Mouse (Mus musculus): ENCODE data around the gene Akap6.
"Not testable (repeated sequence)": the region's sequence is repeated elsewhere in the genome, so short reads cannot be mapped to it uniquely, and the experiment has no call there.

The Akap6 gene

DNA sequence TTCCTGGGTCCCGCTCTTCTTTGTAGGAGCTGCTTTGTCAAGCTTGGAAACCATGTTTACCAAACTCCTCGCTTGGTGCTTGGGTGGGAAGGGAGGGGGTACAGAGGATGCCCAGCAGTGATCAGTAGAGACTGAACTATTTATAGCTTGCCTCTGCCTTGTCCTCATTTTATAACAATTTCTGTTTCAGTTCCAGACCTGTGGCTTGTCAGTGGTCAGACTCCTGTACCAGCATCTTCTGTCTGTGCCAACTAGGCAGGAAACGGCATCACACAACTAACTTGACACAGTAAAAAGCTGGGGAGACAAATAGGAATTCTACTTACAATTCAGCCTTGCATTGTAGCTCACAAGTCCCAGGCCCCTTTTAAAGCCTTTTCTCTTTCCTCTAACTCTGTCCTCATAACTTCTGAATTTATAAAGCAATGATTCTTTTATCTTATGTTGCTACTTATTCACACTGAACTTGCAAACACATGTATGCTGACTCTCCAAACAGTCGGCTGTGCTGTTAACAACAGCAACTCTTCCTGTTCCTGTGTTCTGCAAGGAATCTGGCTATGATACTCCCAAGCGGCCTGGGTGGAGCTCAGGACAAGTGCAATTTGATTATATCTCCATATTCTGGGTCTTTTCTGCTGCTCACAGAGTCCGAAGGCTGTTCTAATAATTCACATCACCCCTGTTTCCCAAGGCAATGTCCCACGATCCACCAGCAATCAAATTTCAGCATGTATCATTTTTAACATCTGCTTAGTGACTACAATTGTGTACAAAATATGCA, 12.9 kb downstream of the Akap6 start:
- DNase-seq, result no peak

DNA sequence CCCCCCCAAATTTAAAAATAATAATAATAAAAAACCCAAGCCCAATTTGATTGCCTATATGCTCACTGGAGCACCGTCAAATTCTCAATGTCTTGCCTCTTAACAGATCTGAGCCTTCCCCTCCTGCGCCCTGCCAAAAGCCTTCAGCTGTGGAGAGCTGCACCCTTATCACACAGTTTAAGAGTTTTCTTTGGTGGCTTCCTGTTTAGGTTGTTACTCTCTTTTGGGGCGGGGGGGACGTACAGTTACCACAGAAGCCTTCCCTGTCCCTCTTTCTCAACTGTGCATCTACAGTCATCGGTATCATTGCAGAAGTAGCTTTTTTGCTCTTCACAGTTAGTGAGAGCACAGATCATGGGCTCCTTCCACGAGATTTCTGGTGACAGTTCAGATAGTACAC, 19.2 kb downstream of the Akap6 start:
- no peak for DNase-seq

DNA sequence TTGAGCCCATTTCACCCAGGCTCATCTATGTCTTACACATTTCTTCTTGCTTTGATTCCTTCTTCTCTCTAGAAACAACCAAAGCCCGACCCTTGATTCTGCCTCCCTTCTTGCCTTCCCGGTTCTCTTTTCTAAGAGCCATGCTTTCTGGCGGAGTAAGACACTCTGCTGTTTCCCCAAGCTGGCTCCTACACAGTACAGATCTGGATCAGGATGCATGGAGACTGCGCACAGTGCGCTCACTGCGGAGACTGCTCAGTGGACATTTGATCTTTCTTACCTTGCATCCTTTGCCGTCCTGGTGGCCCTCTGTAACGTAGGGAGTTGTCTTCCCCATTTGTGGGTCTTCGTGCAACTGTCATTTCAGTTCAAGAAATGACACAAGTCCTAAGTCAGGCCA, 20.0 kb downstream of the Akap6 start:
- no peak for DNase-seq

DNA sequence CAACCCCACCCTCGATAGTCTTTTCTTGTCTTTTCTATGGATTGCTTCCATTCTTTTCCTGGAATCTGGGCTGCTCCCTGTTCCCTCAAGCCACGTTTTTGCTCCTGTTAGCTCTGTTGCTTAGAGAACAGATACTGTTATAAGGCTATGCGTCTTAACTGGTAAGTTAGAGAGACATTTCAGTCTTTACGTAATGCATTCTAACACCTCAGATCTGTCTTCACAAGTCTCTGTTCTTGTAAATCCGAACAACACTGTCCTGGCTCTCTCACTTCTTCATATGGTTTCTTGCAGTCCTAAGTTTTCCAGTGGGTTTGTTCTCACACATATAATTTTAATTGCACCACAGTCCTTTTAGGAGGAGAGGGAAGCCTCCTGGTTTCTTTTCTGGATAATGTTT, 20.5 kb downstream of the Akap6 start:
- no peak for DNase-seq

DNA sequence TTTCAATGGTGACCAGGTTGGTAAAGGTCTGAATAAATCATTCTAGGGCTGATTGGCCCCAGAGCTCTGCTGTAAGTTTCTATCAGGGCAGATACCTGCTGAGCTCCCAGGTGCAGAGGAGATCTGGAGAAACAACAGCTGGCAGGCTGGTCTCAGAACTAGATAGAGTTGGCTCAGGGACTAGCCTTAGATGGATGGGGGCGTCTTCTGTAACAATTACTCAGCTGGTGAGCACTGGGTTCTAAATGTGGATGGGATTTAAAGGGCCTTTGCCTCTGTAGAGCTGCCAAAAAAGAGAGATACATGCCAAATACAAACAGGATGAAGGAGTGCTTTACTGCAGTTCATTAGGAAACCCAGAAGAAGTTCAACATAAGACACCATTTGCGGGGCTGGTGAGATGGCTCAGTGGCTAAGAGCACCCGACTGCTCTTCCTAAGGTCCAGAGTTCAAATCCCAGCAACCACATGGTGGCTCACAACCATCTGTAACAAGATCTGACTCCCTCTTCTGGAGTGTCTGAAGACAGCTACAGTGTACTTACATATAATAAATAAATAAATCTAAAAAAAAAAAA, 24.9 kb downstream of the Akap6 start:
- DNase-seq, result not testable (repeated sequence)

DNA sequence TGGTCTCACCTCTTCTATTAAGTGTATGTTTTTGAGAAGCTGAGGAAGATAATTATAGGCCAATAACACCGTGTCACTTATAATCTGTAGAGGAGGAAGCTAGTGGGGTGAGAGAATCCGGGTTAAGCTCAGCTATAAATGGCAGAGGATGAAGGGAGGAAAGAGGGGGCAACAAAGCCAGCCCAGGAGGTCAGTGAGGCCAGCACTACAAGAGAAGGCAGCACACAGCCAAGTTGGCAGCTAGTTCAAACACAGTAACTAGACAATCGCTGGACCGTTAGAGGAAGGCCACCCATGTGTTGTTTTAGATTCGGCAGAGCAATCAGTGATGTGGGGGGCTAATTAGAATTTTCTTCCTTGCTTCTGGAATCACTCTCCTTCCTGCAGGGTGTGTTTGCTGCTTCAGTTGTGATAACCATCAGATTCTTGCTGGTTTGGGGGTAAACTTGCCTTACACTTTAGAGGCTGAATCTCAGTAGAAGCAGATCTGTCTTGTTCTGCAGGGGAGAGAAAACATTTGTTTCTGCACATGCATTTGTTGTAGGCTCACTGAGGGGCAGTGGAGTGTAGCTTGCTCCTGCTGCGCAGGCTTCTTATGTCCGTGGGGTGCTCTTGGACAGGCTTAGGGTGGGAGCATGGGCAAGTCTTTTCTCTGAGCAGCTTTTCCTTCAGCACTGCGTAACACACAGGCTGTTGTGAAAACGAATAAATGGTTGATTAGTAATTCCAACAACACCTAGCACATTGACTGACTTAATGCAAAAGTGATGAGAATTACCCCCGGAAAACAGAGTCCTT, 27.4 kb downstream of the Akap6 start:
- no peak for DNase-seq

DNA sequence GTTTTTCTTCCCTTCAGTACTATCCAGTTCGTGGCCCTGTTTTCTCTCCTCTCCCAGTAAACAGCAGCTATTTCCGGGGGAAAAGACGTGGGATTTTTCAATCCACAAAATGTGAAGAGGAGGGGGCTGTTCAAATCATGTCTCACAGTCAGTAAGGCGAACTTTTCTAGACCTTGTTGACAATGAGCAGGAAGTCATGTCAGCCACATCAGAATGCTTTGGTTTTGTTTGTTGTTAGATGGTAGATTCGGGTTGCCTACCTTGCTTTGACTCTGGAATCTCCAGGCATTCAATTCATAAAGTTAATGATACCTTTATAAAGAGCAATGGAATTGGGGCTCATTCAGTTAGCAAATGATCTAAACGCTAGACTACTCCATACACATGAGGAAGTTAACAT, 30.2 kb downstream of the Akap6 start:
- no peak for DNase-seq

DNA sequence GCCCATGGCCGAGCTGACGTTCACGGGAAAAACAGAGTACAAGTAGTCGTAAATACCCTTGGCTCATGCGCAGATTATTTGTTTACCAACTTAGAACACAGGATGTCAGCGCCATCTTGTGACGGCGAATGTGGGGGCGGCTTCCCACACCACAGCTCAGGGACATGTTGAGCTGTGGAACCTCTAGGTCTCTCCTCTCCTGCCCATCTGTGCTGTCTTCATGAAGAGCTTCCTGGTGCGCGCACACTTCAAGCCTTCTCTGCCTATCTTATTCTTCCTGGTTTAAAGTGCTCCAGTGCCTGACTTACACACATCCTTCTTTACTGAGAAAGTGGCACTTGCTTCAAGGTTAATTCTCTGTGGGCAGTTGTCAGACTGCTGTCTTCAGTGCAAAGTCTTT, 36.0 kb downstream of the Akap6 start:
- DNase-seq, result not testable (repeated sequence)

DNA sequence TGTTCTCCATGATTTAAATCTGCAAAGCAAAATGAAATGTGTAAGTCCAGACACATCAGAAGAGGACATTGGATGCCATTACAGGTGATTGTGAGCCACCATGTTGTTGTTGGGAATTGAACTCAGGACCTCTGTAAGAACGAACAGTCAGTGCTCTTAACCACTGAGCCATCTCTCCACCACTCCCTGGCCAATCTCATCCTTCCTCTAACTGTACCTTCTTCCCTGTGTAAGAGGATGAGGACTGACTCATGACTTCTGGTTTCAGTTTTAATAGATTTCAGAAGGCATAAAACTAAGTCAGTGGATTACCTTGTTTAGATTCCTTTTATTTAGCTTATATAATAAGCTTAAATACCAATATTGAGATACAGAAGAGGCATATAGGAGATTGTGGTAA, 38.0 kb downstream of the Akap6 start:
- DNase-seq, result no peak

DNA sequence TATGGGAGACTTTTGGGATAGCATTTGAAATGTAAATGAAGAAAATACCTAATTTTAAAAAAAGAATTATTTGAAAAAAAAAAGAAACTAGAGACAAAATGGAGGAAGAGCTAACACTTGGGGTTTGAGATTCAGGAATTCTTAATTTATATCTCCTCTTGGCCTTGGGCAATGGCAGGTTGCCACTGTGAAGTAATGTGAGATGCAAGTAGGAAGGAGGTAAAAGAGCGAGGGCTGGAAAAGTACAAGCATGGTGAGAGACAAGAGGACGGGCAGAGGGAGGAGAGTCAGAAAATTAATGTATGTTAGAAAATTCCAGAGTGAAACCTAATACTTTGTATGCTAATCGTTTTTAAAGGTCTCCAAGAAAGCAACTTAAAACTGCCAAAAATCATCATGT, 40.1 kb downstream of the Akap6 start:
- DNase-seq, result no peak

DNA sequence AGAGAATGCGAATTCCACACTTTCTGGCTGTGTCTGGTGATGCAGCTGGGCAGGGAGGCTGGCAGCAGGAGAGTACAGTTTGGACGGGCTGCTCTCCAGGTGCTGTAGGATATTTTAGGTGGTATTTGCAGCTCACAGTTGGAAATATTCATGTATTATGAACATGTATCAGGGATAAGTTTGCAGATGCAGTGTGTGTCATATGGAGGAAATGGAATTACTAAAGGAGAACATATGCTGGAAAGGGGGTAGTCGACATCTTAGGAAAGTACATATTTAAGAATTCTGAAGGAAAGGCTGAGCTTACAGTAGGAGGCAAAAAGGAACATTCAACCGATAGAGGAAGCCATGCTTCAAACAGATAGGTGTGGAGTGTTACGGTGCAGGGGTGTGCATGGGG, 42.6 kb downstream of the Akap6 start:
- DNase-seq, result no peak

DNA sequence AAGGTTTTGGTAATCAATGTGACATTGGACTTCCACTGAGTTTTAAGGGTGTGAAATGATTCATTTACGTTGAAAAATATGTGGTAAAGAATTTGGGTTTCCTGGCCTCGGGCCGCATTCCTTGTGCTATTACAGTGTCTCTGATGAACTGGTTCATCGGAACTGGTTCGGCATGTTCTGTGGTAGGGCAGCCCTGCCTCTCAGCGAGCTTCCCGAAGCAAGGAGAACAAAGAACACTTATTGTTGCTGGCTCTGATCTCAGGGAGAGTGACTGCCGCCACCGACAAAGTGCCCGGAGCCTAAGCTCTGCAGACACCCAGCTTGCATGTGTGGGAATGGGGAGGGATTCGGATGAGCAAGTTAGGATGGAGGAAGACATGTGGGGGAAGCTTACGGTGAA, 50.8 kb downstream of the Akap6 start:
- DNase-seq, result peak in 1 of 2 experiments; percentile 13

DNA sequence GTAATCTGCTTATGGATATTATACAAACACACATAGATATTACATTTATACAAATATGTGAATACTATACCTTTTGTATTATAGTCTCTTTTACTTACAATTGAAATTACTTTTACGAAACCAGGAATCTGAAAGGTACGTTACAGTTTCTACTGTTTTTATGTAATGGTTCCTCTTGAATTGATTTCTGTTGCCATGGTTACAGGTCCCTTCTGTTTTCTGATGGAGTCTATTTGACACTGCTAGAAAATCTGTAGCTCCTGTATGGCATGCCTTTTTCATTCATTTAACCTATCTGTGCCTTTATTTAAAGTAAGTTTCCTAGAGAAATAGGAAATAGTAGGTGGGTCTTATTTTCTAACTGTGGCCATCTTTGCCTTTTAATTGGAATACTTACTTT, 56.5 kb downstream of the Akap6 start:
- DNase-seq, result no peak

DNA sequence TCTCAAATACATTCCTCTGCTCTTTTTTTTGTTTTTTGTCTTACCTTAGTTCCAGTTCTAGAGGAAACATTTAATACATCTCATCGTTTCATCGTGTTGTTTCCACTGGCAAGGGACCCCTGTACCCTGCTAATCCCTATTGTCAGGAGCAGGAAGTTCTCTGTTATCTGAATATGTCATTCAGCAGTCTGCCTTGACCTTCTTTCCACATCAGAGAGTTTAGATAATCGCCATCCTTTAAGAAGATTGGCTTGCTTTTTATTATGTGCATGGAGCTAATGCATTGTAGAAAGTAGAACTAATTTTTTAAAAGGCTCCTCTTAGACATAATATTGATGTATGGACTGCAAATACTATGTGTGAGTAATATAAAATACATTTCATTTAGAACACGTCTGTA, 58.7 kb downstream of the Akap6 start:
- DNase-seq, result no peak

DNA sequence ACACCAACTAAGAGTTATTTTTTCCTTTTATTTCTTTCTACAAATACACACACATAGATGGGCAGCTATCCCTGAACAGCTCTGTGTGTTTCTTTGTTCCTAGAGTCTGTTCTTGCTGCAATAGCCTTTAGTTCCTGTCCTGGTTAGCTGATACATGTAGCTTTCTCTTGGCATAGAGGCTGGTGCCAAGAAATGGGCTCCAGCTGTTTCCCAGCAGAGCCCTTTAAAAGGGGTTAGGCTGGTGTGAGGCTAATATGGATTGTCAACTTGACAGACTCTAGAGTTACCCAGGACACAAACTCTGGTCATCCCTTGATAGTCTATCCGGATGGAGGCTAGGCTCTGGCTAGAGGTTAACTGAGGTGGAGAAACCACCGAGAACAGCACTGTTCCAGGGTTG, 64.9 kb downstream of the Akap6 start:
- no peak for DNase-seq

DNA sequence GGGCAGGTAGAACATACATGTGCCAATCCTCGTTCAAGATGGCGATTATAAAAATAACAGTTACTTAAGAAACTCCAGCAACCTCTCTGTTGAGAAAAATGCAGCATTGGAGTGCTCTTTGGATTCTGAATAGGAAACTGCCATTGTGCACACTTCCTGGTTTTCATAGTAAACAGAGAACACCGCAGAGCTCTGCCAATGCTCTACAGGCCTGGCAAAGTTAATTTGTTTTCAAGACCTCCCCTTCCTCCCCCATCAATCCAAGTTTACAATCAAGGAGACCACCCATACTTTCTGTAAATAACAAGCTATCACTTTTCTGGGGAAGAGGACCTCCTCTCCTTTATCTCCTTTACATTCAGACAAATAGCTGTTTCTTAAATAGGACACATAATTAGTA, 65.6 kb downstream of the Akap6 start:
- DNase-seq, result no peak

DNA sequence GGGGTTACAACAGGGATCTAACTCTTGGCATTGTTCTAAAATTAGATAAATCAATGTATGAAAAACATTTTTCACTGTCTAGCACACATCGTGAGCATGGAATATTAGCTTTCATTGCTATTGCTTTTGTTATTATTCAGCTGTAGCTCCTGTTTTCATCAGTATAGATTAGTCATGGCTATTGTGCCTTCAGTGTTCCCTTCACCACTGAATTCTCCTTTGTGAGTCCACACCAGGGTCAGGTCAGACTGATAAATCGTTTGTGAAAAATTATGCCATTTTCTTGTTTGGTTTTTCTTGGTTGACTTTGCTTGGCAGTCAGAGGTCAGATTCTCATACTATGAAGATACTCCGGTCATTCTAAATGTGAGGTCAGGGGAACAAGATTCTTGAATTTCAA, 70.4 kb downstream of the Akap6 start:
- DNase-seq, result no peak

DNA sequence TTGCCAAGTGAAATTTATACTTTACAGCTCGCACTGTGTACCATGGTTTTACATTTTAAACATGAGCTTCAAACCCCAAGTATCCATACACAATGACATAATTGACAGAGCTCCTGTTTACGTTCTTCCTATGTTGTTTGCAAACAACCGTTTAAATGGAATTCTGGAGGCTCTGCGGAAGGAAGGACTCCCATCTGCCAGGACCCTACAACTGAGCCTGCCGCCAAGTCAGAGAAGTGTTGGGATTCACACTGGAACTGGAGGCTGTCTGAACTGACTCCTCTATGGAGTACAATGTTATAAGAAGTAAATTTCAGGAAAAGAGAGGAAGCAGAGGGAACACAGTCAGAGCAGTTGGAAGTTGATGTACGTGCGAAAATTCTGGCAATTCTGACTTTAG, 72.7 kb downstream of the Akap6 start:
- no peak for DNase-seq

DNA sequence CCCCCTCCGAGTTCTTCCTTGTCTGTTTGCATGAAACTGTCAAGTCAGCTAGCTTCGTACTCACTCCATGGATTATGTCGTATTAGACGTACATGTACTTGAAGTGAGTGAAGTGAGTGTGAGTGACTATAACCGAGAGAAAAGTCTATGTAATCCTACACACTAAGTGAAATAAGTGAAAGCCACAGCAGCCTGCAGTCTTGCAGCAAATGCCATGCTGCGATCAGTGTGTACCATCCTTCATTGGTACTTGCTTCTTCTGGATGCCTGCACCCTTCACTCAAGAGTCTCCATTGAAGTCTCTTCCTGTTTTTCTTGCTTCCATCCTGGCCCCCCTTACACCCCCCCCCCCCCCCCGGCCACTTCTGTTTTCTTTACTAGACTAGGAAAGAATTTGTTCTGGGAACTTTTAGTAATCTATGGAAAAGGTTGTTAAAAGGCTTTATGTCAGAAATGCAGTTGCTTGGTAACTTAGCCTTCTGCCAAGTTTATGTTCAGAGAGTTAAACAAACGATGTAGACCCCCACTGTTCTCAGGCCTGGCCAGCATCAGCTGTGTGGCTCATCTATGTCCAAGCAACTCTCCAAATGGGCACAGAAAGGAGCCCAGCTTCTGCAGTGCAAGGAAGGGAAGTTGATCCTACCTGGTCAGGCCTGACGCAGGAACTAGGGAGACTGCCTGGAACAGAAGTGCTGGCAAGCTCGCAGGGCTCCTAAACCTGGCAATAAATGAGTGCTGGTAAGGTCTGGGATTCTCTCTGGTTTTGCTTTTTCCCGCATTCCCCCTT, 73.5 kb downstream of the Akap6 start:
- DNase-seq, result peak in 1 of 2 experiments; percentile 40

DNA sequence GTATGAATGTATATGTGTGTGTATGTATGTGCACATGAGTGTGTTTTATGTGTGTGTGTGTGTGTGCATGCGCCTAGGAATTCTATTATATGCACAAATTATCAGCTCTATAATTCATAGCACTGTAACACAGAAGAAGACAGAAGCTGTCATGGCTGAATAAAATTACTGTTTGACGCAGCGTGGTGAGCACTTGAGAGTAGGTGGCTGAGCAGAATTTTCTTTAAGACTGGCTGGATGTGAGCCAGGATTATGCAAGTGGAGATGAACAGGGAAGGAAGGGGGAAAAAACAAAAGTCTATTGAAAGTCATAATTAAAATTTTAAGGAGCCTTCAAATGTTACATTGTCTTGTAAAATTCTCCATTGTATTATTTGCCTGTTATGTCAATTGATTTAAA, 74.7 kb downstream of the Akap6 start:
- DNase-seq, result peak in 1 of 2 experiments; percentile 27

DNA sequence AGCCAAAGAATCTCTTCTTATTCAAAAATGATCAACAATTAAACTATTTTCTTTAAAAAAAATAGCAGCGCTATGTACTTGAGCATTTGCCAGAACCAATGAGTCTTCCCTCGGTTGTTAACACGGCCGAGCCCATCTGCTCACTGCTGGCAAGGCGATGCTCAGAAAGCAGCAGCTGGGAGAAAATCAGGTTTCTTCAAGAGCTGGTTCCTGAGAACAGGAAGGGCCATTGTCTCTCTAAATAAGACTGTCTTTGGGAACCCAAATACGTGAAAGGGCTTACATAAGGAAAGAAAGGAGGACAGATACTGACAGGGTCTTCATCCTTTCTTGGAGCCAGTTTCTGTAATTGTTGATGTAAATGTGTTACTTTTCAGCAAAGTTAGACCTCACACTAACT, 75.2 kb downstream of the Akap6 start:
- DNase-seq, result peak; percentile 39 to 40

DNA sequence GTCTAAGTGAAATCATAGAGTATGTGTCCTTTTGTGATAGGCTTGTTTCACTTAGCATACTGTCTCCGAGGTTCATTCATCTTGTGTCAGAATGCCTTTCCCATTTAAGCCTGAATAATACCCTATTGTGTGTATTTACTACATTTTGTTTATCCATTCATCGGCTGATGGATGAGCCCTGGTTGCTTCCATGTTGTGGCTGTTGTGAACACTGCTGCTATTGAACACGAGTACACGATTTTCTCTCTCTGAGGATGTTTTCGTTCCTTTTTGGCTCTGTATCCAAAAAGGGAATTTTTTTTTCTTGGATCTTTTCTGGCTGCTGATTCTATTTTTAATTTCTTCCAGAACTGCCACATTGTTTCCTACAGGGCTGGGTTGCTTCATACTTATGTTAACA, 81.0 kb downstream of the Akap6 start:
- DNase-seq, result no peak

DNA sequence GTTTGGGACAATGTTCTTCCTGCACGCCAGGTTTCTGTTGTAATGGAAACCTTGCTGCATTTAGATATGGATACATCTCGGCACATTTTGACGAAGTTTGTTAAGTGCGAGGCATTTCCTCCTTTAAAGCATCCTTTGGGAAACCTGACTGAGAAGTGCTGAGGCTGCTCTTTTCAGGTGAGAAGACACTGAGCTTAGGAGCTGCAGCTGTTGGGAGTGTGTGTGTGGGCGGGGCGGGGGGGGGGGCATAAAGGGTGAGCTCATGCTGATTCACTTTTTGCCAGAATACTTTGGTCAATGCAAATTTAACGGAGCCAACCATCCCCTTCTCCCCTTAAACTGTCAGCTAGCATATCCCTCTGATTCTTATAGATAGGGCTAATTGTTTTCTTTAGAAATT, 81.9 kb downstream of the Akap6 start:
- no peak for DNase-seq

Data from cerebellum, adult 18-20 months (tissue).